Mouse (Mus musculus) cerebellum, postnatal 4 days (tissue): ENCODE results near the gene Fam120b.

Source experiments
- DNase-seq, 2 experiments: peaks; one replicate each; pipeline ENCODE4 v3.0.0; 2022; ENCODE audit warnings: low spot score in 2 of 2, mixed read lengths in 1 of 2

Gene Fam120b

GRCm38 (mm10) chr17:15379741-15380526 is 16.1 kb upstream of the Fam120b start:
- DNase-seq = no peak

- peak in 1 of 2 experiments; percentile 21 for DNase-seq
Measured at GRCm38 (mm10) chr17:15380641-15381051, 15.4 kb upstream of the Fam120b start.

- no peak for DNase-seq
Measured at GRCm38 (mm10) chr17:15381092-15381860, 14.7 kb upstream of the Fam120b start.

- DNase-seq = no peak
Measured at GRCm38 (mm10) chr17:15381869-15382660, 13.9 kb upstream of the Fam120b start.

GRCm38 (mm10) chr17:15383360-15383759 is 12.6 kb upstream of the Fam120b start:
- no peak for DNase-seq

GRCm38 (mm10) chr17:15388892-15389291 is 7.1 kb upstream of the Fam120b start:
- DNase-seq = no peak

GRCm38 (mm10) chr17:15389356-15389755 is 6.6 kb upstream of the Fam120b start:
- no peak for DNase-seq

- DNase-seq = no peak
Measured at GRCm38 (mm10) chr17:15401716-15402115, 5.7 kb downstream of the Fam120b start.

- no peak for DNase-seq
Measured at GRCm38 (mm10) chr17:15406576-15406975, 10.6 kb downstream of the Fam120b start.

- DNase-seq = no peak
Measured at GRCm38 (mm10) chr17:15409261-15409660, 13.3 kb downstream of the Fam120b start.

GRCm38 (mm10) chr17:15410861-15411260 is 14.9 kb downstream of the Fam120b start:
- no peak for DNase-seq

- no peak for DNase-seq
Measured at GRCm38 (mm10) chr17:15416596-15417215, 20.7 kb downstream of the Fam120b start.

- no peak for DNase-seq
Measured at GRCm38 (mm10) chr17:15419534-15419933, 23.5 kb downstream of the Fam120b start.

- no peak for DNase-seq
Measured at GRCm38 (mm10) chr17:15420021-15420603, 24.1 kb downstream of the Fam120b start.

GRCm38 (mm10) chr17:15421446-15421845 is 25.4 kb downstream of the Fam120b start:
- DNase-seq = no peak

GRCm38 (mm10) chr17:15422666-15423065 is 26.7 kb downstream of the Fam120b start:
- no peak for DNase-seq

- DNase-seq = no peak
Measured at GRCm38 (mm10) chr17:15423080-15423765, 27.2 kb downstream of the Fam120b start.

GRCm38 (mm10) chr17:15425931-15426330 is 29.9 kb downstream of the Fam120b start:
- DNase-seq = no peak

- DNase-seq = no peak
Measured at GRCm38 (mm10) chr17:15429451-15429850, 33.4 kb downstream of the Fam120b start.

- no peak for DNase-seq
Measured at GRCm38 (mm10) chr17:15429937-15430336, 33.9 kb downstream of the Fam120b start.
